Mouse (Mus musculus) CH12.LX (cell line): ENCODE results near the gene Olfr969. TPM values are rescaled to one million over a fixed set of nuclear protein-coding genes. Genes with fewer than 3 reads are reported as not detected.

Experiments
- polyA plus RNA-seq: library from polyadenylated mRNA; unstranded; fragments of >175 nt; gene quantifications from 2 replicates; pipeline ENCODE4 v1.2.1, GENCODE M21; 2012; ENCODE audit warnings: low read depth; ENCODE audit not compliant: insufficient read length
- total RNA-seq, 2 experiments: library from RNA; depleted of rRNA; stranded (reverse); fragments of 300-350 nt in 1 of 2; fragments of >200 nt in 1 of 2; gene quantifications; 2 replicates each; pipeline ENCODE4 v1.2.3; 2012 to 2014

Gene Olfr969
- total and polyA plus RNA-seq, 3 experiments: not detected

Other genes starting within 250 kb of the Olfr969 start
Only the 20 nearest of the 23 such genes appear.
- not detected in 2 replicates for gene Olfr959, start 215.4 kb upstream of the Olfr969 start, total RNA-seq (2012; rRNA removed)
- not detected in 2 replicates for gene Olfr959, start 215.4 kb upstream of the Olfr969 start, total RNA-seq (2014; rRNA removed)
- gene Olfr959, start 215.4 kb upstream of the Olfr969 start, polyA plus RNA-seq: not detected in 2 replicates
- gene AW551984, start 186.5 kb upstream of the Olfr969 start, total RNA-seq (2012; rRNA removed): not detected in 2 replicates
- not detected in 2 replicates for gene AW551984, start 186.5 kb upstream of the Olfr969 start, total RNA-seq (2014; rRNA removed)
- gene AW551984, start 186.5 kb upstream of the Olfr969 start, polyA plus RNA-seq: not detected in 2 replicates
- gene Olfr148, start 180.3 kb upstream of the Olfr969 start, total RNA-seq (2012; rRNA removed): not detected in 2 replicates
- not detected in 2 replicates for gene Olfr148, start 180.3 kb upstream of the Olfr969 start, total RNA-seq (2014; rRNA removed)
- not detected in 2 replicates for gene Olfr148, start 180.3 kb upstream of the Olfr969 start, polyA plus RNA-seq
- not detected in 2 replicates for gene Olfr960, start 169.6 kb upstream of the Olfr969 start, total RNA-seq (2012; rRNA removed)
- not detected in 2 replicates for gene Olfr960, start 169.6 kb upstream of the Olfr969 start, total RNA-seq (2014; rRNA removed)
- gene Olfr960, start 169.6 kb upstream of the Olfr969 start, polyA plus RNA-seq: not detected in 2 replicates
- gene Olfr961, start 145.9 kb upstream of the Olfr969 start, total RNA-seq (2012; rRNA removed): not detected in 2 replicates
- not detected in 2 replicates for gene Olfr961, start 145.9 kb upstream of the Olfr969 start, total RNA-seq (2014; rRNA removed)
- gene Olfr961, start 145.9 kb upstream of the Olfr969 start, polyA plus RNA-seq: not detected in 2 replicates
- not detected in 2 replicates for gene Olfr963, start 123.7 kb upstream of the Olfr969 start, total RNA-seq (2012; rRNA removed)
- not detected in 2 replicates for gene Olfr963, start 123.7 kb upstream of the Olfr969 start, total RNA-seq (2014; rRNA removed)
- not detected in 2 replicates for gene Olfr963, start 123.7 kb upstream of the Olfr969 start, polyA plus RNA-seq
- gene Olfr149, start 83.8 kb upstream of the Olfr969 start, total RNA-seq (2012; rRNA removed): not detected in 2 replicates
- not detected in 2 replicates for gene Olfr149, start 83.8 kb upstream of the Olfr969 start, total RNA-seq (2014; rRNA removed)
- not detected in 2 replicates for gene Olfr149, start 83.8 kb upstream of the Olfr969 start, polyA plus RNA-seq
- gene Olfr965, start 79.6 kb upstream of the Olfr969 start, total RNA-seq (2012; rRNA removed): not detected in 2 replicates
- gene Olfr965, start 79.6 kb upstream of the Olfr969 start, total RNA-seq (2014; rRNA removed): not detected in 2 replicates
- not detected in 2 replicates for gene Olfr965, start 79.6 kb upstream of the Olfr969 start, polyA plus RNA-seq
- gene Olfr150, start 60.0 kb upstream of the Olfr969 start, total RNA-seq (2012; rRNA removed): not detected in 2 replicates
- not detected in 2 replicates for gene Olfr150, start 60.0 kb upstream of the Olfr969 start, total RNA-seq (2014; rRNA removed)
- not detected in 2 replicates for gene Olfr150, start 60.0 kb upstream of the Olfr969 start, polyA plus RNA-seq
- gene Olfr967, start 44.7 kb upstream of the Olfr969 start, total RNA-seq (2012; rRNA removed): not detected in 2 replicates
- not detected in 2 replicates for gene Olfr967, start 44.7 kb upstream of the Olfr969 start, total RNA-seq (2014; rRNA removed)
- gene Olfr967, start 44.7 kb upstream of the Olfr969 start, polyA plus RNA-seq: not detected in 2 replicates
- gene Olfr968, start 7.7 kb upstream of the Olfr969 start, total RNA-seq (2012; rRNA removed): not detected in 2 replicates
- not detected in 2 replicates for gene Olfr968, start 7.7 kb upstream of the Olfr969 start, total RNA-seq (2014; rRNA removed)
- gene Olfr968, start 7.7 kb upstream of the Olfr969 start, polyA plus RNA-seq: not detected in 2 replicates
- not detected in 2 replicates for gene Olfr970, start 17.9 kb downstream of the Olfr969 start, total RNA-seq (2012; rRNA removed)
- gene Olfr970, start 17.9 kb downstream of the Olfr969 start, total RNA-seq (2014; rRNA removed): not detected in 2 replicates
- not detected in 2 replicates for gene Olfr970, start 17.9 kb downstream of the Olfr969 start, polyA plus RNA-seq
- not detected in 2 replicates for gene Olfr971, start 45.9 kb downstream of the Olfr969 start, total RNA-seq (2012; rRNA removed)
- gene Olfr971, start 45.9 kb downstream of the Olfr969 start, total RNA-seq (2014; rRNA removed): not detected in 2 replicates
- gene Olfr971, start 45.9 kb downstream of the Olfr969 start, polyA plus RNA-seq: not detected in 2 replicates
- not detected in 2 replicates for gene Olfr972, start 75.5 kb downstream of the Olfr969 start, total RNA-seq (2012; rRNA removed)
- not detected in 2 replicates for gene Olfr972, start 75.5 kb downstream of the Olfr969 start, total RNA-seq (2014; rRNA removed)
- gene Olfr972, start 75.5 kb downstream of the Olfr969 start, polyA plus RNA-seq: not detected in 2 replicates
- not detected in 2 replicates for gene Olfr229, start 116.4 kb downstream of the Olfr969 start, total RNA-seq (2012; rRNA removed)
- gene Olfr229, start 116.4 kb downstream of the Olfr969 start, total RNA-seq (2014; rRNA removed): not detected in 2 replicates
- gene Olfr229, start 116.4 kb downstream of the Olfr969 start, polyA plus RNA-seq: not detected in 2 replicates
- not detected in 2 replicates for gene Olfr974, start 146.6 kb downstream of the Olfr969 start, total RNA-seq (2012; rRNA removed)
- gene Olfr974, start 146.6 kb downstream of the Olfr969 start, total RNA-seq (2014; rRNA removed): not detected in 2 replicates
- not detected in 2 replicates for gene Olfr974, start 146.6 kb downstream of the Olfr969 start, polyA plus RNA-seq
- not detected in 2 replicates for gene Olfr975, start 161.1 kb downstream of the Olfr969 start, total RNA-seq (2012; rRNA removed)
- not detected in 2 replicates for gene Olfr975, start 161.1 kb downstream of the Olfr969 start, total RNA-seq (2014; rRNA removed)
- gene Olfr975, start 161.1 kb downstream of the Olfr969 start, polyA plus RNA-seq: not detected in 2 replicates
- not detected in 2 replicates for gene Olfr976, start 170.2 kb downstream of the Olfr969 start, total RNA-seq (2012; rRNA removed)
- not detected in 2 replicates for gene Olfr976, start 170.2 kb downstream of the Olfr969 start, total RNA-seq (2014; rRNA removed)
- not detected in 2 replicates for gene Olfr976, start 170.2 kb downstream of the Olfr969 start, polyA plus RNA-seq
- gene Olfr978, start 201.2 kb downstream of the Olfr969 start, total RNA-seq (2012; rRNA removed): not detected in 2 replicates
- not detected in 2 replicates for gene Olfr978, start 201.2 kb downstream of the Olfr969 start, total RNA-seq (2014; rRNA removed)
- not detected in 2 replicates for gene Olfr978, start 201.2 kb downstream of the Olfr969 start, polyA plus RNA-seq
- not detected in 2 replicates for gene Olfr979, start 212.5 kb downstream of the Olfr969 start, total RNA-seq (2012; rRNA removed)
- gene Olfr979, start 212.5 kb downstream of the Olfr969 start, total RNA-seq (2014; rRNA removed): not detected in 2 replicates
- gene Olfr979, start 212.5 kb downstream of the Olfr969 start, polyA plus RNA-seq: not detected in 2 replicates